Mouse (Mus musculus): ENCODE data around the gene Rhoc. TPM values are rescaled to one million over a fixed set of nuclear protein-coding genes. Genes with fewer than 3 reads are reported as not detected.

Gene Rhoc
- polyA plus RNA-seq, 1 experiment from 2014 or later = 145 TPM

DNA sequence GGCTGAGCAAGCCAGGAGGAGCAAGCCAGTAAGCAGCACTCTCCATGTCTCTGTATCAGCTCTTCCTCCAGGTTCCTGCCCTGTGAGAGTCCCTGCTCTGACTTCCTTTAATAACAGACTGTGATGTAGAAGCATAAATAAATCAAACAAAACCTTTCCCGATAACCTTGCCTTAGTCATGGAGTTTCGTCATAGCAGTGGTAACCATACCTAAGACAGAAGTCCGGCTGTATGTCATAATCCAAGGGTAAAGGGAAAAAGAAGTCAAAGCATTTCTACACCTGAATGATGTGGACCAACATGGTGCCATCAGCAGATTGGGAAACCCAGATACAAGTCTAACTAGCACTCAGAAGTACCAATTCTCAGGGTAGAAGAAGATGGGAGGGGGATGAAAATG, 47.6 kb downstream of the Rhoc start:
- Histone ChIP-seq H3K27me3 (ENCODE audit: low read depth, poor library complexity, severe bottlenecking) (no peaks in the 10 kb centered on the region), H3K27ac (no peak overlapping the region), H3K36me3 (peaks cover 94% of the 10 kb centered on the region), H3K9me3 (replicated peaks) (no peaks in the 10 kb centered on the region), H3K4me1 (no peaks in the 10 kb centered on the region), H3K4me3 (no peak overlapping the region)
- whole genome bisulfite sequencing = 96% methylated on average over 3 of the region's 3 CpGs
- no peak for DNase-seq (ENCODE audit: low spot score)

DNA sequence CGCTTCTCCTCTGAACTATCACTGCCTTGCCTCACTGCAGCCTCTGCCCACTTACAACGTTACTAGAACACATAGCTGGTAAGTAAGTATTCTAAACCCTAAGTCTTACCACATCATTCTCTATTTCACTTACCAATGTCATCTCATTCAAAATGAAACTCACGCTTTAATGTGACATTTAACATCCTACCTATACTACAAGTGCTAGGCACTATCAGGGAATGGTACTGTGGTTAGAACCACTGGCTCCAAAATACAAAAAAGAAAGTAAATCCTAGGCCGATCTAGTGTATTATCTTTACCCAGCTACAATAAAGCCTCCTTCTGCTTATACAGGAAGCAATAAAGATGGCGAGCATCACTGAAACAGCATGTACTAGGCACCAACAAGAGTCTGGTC, 52.9 kb downstream of the Rhoc start:
- DNase-seq (ENCODE audit: low spot score) = no peak
- Histone ChIP-seq H3K36me3 (peaks cover 94% of the 10 kb centered on the region), H3K27ac (no peak overlapping the region), H3K4me1 (no peaks in the 10 kb centered on the region), H3K4me3 (no peak overlapping the region), H3K27me3 (ENCODE audit: low read depth, poor library complexity, severe bottlenecking) (no peaks in the 10 kb centered on the region), H3K9me3 (replicated peaks) (no peaks in the 10 kb centered on the region)
- 96% methylated on average over 5 of the region's 5 CpGs for WGBS

Other genes starting within 250 kb of the Rhoc start
- 53.5 and 59.6 TPM in 2 replicates for gene Slc16a1, start 149.7 kb upstream of the Rhoc start, polyA plus RNA-seq (2016; fragmentation: Nextera tagmentation; extraction: Ambion mirVana)
- gene Ppm1j, start 7.3 kb upstream of the Rhoc start, polyA plus RNA-seq (2016; fragmentation: Nextera tagmentation; extraction: Ambion mirVana) = 2.5 and 3.2 TPM in 2 replicates
- gene Fam19a3, start 6.5 kb upstream of the Rhoc start, polyA plus RNA-seq (2016; fragmentation: Nextera tagmentation; extraction: Ambion mirVana) = 0.18 and 0.20 TPM in 2 replicates
- gene Mov10, start 30.2 kb downstream of the Rhoc start, polyA plus RNA-seq (2016; fragmentation: Nextera tagmentation; extraction: Ambion mirVana) = 53.4 and 71.0 TPM in 2 replicates
- gene St7l, start 75.6 kb downstream of the Rhoc start, polyA plus RNA-seq (2016; fragmentation: Nextera tagmentation; extraction: Ambion mirVana) = 25.8 and 31.0 TPM in 2 replicates
- gene Capza1, start 76.1 kb downstream of the Rhoc start, polyA plus RNA-seq (2016; fragmentation: Nextera tagmentation; extraction: Ambion mirVana) = 188 and 200 TPM in 2 replicates
- gene Wnt2b, start 173.5 kb downstream of the Rhoc start, polyA plus RNA-seq (2016; fragmentation: Nextera tagmentation; extraction: Ambion mirVana) = 0.28 and 0.39 TPM in 2 replicates